Mouse (Mus musculus) heart, embryonic 10.5 days (tissue): Measurements from ENCODE around the gene Sertad3. TPM values are rescaled to one million over a fixed set of nuclear protein-coding genes. Genes with fewer than 3 reads are reported as not detected.
A peak's percentile ranks its signal among the peaks of the same experiment; 100 is the strongest.

Experiments used
- DNase-seq: peaks from one replicate; pipeline ENCODE4 v3.0.0-alpha.2; 2017; ENCODE audit warnings: low spot score
- H3K27ac ChIP-seq: fragments of 300-500 bp; sonication (generic); 2 replicates; pipeline ENCODE4 v1.5.1; 2016; ENCODE audit warnings: mild to moderate bottlenecking
- H3K27me3 ChIP-seq: fragments of 300-500 bp; sonication (generic); 2 replicates; pipeline ENCODE4 v1.6.1; 2016; ENCODE audit warnings: mild to moderate bottlenecking; ENCODE audit not compliant: poor library complexity, insufficient read depth, severe bottlenecking
- H3K36me3 ChIP-seq: fragments of 300-500 bp; sonication (generic); 2 replicates; pipeline ENCODE4 v1.6.1; 2016; ENCODE audit warnings: mild to moderate bottlenecking, moderate library complexity
- H3K4me1 ChIP-seq: fragments of 300-500 bp; sonication (generic); 2 replicates; pipeline ENCODE4 v1.6.1; 2016; ENCODE audit warnings: mild to moderate bottlenecking
- H3K4me3 ChIP-seq: fragments of 300-500 bp; sonication (generic); 2 replicates; pipeline ENCODE4 v1.5.1; 2016; ENCODE audit warnings: mild to moderate bottlenecking, moderate library complexity
- H3K9me3 ChIP-seq: fragments of 300-500 bp; sonication (generic); 2 replicates; pipeline ENCODE4 v1.6.1; 2016; ENCODE audit warnings: mild to moderate bottlenecking, moderate library complexity
- WGBS: fragments of 180-500 bp; shearing (Covaris S2); methylation state at CpG from one replicate; pipeline ENCODE4 v1.1.7; 2016; 5-methylcytosine and 5-hydroxymethylcytosine counted together
- polyA plus RNA-seq: library from polyadenylated mRNA; unstranded; fragments of >200 nt; fragmentation: Nextera tagmentation; extraction: Ambion mirVana; gene quantifications from 2 replicates; pipeline ENCODE4 v1.2.1, GENCODE M21; 2016

Gene Sertad3
- polyA plus RNA-seq, 1 experiment from 2014 or later: 23.8 TPM

DNA sequence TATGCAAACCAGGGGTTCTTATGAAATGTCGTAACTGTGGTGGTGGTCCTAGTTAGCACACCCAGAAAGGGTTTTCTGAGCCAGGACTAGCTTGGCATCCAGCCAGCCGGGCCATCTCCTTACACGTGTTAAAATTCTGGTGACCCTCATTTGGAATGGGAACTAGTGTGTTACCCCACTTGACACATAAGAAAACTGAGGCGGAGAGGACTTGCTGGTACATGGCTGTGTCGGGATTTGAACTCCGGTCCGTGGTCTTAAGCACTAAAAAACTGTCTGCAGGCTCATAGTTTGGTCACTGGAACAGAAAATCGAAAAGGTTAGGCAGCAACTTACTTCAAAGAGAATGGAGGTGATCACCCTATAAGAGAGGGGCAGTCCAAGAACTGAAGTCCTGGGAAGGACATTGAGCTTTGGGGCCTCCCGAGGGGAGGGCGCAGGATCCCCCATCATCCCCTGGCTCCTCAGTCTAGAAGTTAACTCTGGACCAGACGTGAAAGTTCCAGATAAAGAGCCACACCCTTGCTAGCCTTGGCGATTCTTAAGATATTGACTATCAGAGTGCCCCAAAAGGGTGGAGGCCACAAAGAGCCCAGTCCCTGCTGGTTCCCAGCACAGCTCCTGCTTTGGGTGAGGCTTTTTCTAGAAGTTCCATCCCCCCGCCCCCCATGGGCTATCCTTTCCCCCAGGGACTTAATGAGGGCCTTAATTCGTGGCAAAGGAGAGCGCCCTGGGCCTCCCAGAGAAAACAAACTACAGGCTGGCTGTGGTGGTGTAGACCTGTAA lies 25.0 kb upstream of the Sertad3 start:
- Histone ChIP-seq H3K4me3 (peak overlapping the region; percentile 70), H3K27ac (peak overlapping the region; percentile 86), H3K9me3 (no peaks in the 10 kb centered on the region), H3K4me1 (peaks cover 24% of the 10 kb centered on the region), H3K36me3 (no peaks in the 10 kb centered on the region), H3K27me3 (peaks cover 31% of the 10 kb centered on the region)
- peak; percentile 90 for DNase-seq
- WGBS: 44% methylated on average over 15 of the region's 15 CpGs

GRCm38 (mm10) chr7:27449256-27449862 lies 24.2 kb upstream of the Sertad3 start:
- no peak for DNase-seq
- H3K27me3 ChIP-seq: peaks cover 29% of the 10 kb centered on the region
- 52% methylated on average over 10 of the region's 10 CpGs for WGBS
- no peaks in the 10 kb centered on the region for H3K36me3 ChIP-seq
- H3K4me1 ChIP-seq: peaks cover 24% of the 10 kb centered on the region
- H3K4me3 ChIP-seq: peak overlapping the region; percentile 70
- H3K27ac ChIP-seq: peak overlapping the region; percentile 67
- no peaks in the 10 kb centered on the region for H3K9me3 ChIP-seq

GRCm38 (mm10) chr7:27451359-27451758 lies 22.2 kb upstream of the Sertad3 start:
- H3K4me3 ChIP-seq: no peak overlapping the region
- 87% methylated on average over 2 of the region's 2 CpGs for WGBS

DNA sequence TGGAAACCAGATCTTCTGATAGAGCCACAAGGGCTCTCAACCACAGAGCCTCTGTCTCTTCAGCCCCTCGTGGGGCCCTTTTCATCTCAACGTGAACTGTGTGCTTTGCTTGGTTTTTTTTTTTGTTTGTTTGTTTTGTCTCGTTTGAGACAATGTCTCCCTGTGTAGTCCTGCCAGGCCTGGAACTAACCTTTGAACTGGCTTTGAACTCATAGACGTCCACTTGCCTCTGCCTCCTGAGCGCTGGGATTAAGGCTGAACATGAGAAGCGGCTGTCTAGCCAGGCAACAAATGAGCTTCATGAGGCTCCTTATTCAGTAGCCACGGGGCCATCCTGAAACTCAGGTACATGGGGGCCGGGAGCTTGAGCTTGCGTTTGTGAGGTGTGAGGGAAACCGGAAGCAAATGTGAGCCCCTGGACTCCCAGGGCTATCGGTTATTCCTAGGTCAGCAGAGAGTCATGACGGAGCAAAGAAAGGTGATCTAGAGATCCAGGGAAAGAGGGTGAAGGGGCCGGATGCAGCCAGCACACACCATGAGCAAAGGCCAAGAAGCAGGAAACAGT lies 21.3 kb upstream of the Sertad3 start:
- no peak for DNase-seq
- Histone ChIP-seq H3K36me3 (no peaks in the 10 kb centered on the region), H3K27me3 (no peaks in the 10 kb centered on the region), H3K4me3 (no peak overlapping the region), H3K4me1 (peaks cover 9% of the 10 kb centered on the region), H3K9me3 (no peaks in the 10 kb centered on the region), H3K27ac (no peak overlapping the region)
- WGBS: 59% methylated on average over 13 of the region's 13 CpGs

More at GRCm38 (mm10) chr7:27451359-27451758, 22.2 kb upstream of the Sertad3 start:
- peaks cover 9% of the 10 kb centered on the region for H3K27me3 ChIP-seq
- no peak overlapping the region for H3K27ac ChIP-seq
- peaks cover 18% of the 10 kb centered on the region for H3K4me1 ChIP-seq
- DNase-seq: no peak
- H3K9me3 ChIP-seq: no peaks in the 10 kb centered on the region
- no peaks in the 10 kb centered on the region for H3K36me3 ChIP-seq

DNA sequence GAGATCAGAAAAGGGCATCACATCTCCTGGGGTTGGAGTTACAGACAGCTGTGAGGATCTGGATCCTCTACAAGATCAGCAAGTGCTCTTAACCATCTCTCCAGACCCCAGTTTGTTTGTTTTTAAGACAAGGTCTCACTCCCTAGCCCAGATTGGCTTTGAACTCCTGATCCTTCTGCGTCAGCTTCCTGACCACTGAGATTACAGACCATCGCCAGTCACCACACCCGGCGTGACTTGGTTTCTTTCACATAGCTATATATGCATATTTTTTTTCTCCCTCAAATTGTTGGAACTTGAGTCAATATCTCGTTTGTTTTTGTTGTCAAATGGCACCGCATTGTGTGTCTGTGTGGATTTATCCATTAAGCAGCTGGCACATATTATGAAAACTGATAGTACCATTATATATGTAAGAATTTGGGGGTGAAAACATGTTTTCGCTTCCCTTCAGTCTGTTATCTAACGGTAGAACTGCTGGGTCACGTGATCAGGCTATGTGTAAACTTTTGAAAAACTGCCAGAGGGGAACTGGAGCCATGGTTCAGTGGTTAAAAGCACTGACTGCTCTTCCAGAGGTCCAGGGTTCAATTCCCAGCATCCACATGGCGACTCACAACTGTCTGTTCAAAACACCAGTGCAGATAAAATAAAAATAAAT lies 19.0 kb upstream of the Sertad3 start:
- H3K36me3 ChIP-seq: no peaks in the 10 kb centered on the region
- no peaks in the 10 kb centered on the region for H3K9me3 ChIP-seq
- no peak for DNase-seq
- H3K4me3 ChIP-seq: no peak overlapping the region
- H3K27ac ChIP-seq: no peak overlapping the region
- H3K4me1 ChIP-seq: no peaks in the 10 kb centered on the region; the same call in 1 of the 2 replicates
- 66% methylated on average over 10 of the region's 10 CpGs for WGBS
- H3K27me3 ChIP-seq: no peaks in the 10 kb centered on the region

DNA sequence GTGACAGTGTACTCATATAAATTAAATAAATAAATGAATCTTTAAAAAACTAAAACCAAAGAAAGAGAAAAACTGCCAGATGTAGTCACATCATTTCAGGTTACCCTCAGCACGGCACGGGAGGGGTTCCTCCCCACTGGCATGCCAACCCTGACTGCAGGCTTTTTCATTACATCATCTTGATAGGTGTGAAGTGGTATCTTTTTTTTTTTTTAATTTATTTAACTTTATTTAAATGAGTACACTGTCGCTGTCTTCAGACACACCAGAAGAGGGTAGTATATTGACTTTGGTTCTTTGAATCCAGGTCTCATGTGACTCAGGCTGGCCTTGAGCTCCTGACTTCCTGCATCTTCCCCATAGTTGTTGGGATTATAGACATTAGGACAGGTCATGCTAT lies 18.3 kb upstream of the Sertad3 start:
- WGBS: 88% methylated on average over 3 of the region's 3 CpGs
- Histone ChIP-seq H3K36me3 (no peaks in the 10 kb centered on the region), H3K27ac (no peak overlapping the region), H3K27me3 (no peaks in the 10 kb centered on the region), H3K4me3 (no peak overlapping the region), H3K4me1 (peaks cover 3% of the 10 kb centered on the region; the same call in 1 of the 2 replicates), H3K9me3 (no peaks in the 10 kb centered on the region)
- no peak for DNase-seq

GRCm38 (mm10) chr7:27458614-27459013 lies 15.0 kb upstream of the Sertad3 start:
- no peaks in the 10 kb centered on the region for H3K27me3 ChIP-seq
- H3K9me3 ChIP-seq: no peaks in the 10 kb centered on the region
- no peaks in the 10 kb centered on the region for H3K36me3 ChIP-seq
- DNase-seq: no peak
- 86% methylated on average over 4 of the region's 4 CpGs for WGBS
- H3K4me3 ChIP-seq: no peak overlapping the region
- 0 out of 2 replicates have a peak, but pooled peaks cover 3% of the 10 kb centered on the region for H3K4me1 ChIP-seq
- no peak overlapping the region for H3K27ac ChIP-seq

DNA sequence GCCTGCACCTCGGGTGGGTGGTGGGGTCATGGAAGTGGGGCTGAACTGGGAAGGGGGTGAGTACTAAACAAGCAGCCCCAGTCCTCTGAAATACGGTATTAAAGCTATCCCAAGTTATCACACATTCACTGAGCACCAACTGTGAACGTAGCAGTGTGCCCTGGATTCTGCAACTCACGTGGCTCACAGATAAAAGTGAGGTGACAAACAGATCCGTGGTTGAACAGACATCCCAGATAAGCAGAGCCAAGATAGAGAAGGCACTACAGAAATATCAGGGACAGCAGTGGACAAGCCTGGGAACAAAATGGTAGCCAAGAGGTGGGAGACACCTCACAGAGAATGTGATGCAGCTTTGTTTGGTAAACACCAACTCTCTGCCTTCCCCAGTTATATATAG lies 13.9 kb upstream of the Sertad3 start:
- Histone ChIP-seq H3K27ac (no peak overlapping the region), H3K4me1 (0 out of 2 replicates have a peak, but pooled peaks cover 3% of the 10 kb centered on the region), H3K36me3 (no peaks in the 10 kb centered on the region), H3K4me3 (no peak overlapping the region), H3K27me3 (no peaks in the 10 kb centered on the region), H3K9me3 (no peaks in the 10 kb centered on the region)
- no peak for DNase-seq
- WGBS: 68% methylated on average over 5 of the region's 5 CpGs

DNA sequence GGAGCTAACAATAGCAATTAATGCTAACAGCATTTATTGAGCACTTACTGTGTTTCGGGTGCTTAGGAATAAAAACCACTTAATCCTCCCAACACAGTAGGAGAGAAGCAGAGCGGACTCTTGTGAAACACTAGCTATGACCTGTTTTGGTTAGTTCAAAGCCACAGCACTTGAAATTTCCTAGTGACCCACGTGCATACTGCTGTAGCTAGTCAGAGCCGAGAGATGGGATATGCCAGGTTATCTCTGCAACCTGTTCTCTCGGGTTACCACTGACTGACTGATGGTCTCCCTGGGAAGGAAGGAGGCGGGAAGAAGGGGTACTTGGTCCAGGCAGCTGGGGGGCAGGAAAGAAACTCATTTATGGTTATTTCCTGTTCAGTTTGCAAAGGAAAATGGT lies 13.1 kb upstream of the Sertad3 start:
- H3K4me1 ChIP-seq: 0 out of 2 replicates have a peak, but pooled peaks cover 3% of the 10 kb centered on the region
- no peaks in the 10 kb centered on the region for H3K27me3 ChIP-seq
- no peak overlapping the region for H3K27ac ChIP-seq
- 77% methylated on average over 6 of the region's 6 CpGs for WGBS
- no peaks in the 10 kb centered on the region for H3K9me3 ChIP-seq
- no peaks in the 10 kb centered on the region for H3K36me3 ChIP-seq
- DNase-seq: no peak
- H3K4me3 ChIP-seq: no peak overlapping the region

- Histone ChIP-seq H3K9me3 (no peaks in the 10 kb centered on the region), H3K4me3 (no peak overlapping the region), H3K4me1 (peaks cover 9% of the 10 kb centered on the region; the same call in 1 of the 2 replicates), H3K27ac (no peak overlapping the region), H3K36me3 (no peaks in the 10 kb centered on the region), H3K27me3 (no peaks in the 10 kb centered on the region)
- no peak for DNase-seq
- WGBS: 53% methylated on average over 4 of the region's 4 CpGs
Observed at GRCm38 (mm10) chr7:27467648-27468047, 5.9 kb upstream of the Sertad3 start.

GRCm38 (mm10) chr7:27471390-27472120 lies 2.0 kb upstream of the Sertad3 start:
- Histone ChIP-seq H3K27ac (no peak overlapping the region), H3K36me3 (peaks cover 7% of the 10 kb centered on the region), H3K27me3 (no peaks in the 10 kb centered on the region), H3K4me3 (no peak overlapping the region), H3K9me3 (no peaks in the 10 kb centered on the region), H3K4me1 (peaks cover 13% of the 10 kb centered on the region; the same call in 1 of the 2 replicates)
- WGBS: 87% methylated on average over 11 of the region's 11 CpGs
- DNase-seq: no peak

GRCm38 (mm10) chr7:27472596-27472995 lies 972 bp upstream of the Sertad3 start:
- peaks cover 13% of the 10 kb centered on the region for H3K36me3 ChIP-seq
- DNase-seq: no peak
- H3K9me3 ChIP-seq: no peaks in the 10 kb centered on the region
- peaks cover 11% of the 10 kb centered on the region; the same call in 1 of the 2 replicates for H3K4me1 ChIP-seq
- WGBS: 24% methylated on average over 7 of the region's 7 CpGs
- H3K27me3 ChIP-seq: no peaks in the 10 kb centered on the region
- peak overlapping the region; percentile 90 for H3K27ac ChIP-seq
- H3K4me3 ChIP-seq: peak overlapping the region; percentile 74
